Mouse (Mus musculus) megakaryocyte, embryonic 14.5 days (primary cell): ENCODE measurements at regions not wholly inside any gene's neighbourhood (a gene's known extent, or its start where the extent isn't known, plus 50 kb on each side); places are given as distances from the start of the nearest gene placed in this dataset.

Experiments used
- FLI1 ChIP-seq: IDR thresholded peaks from 2 replicates; pipeline ENCODE4 v1.6.1; 2012; ENCODE audit warnings: low read length, inconsistent platforms, mixed read lengths
- GATA1 ChIP-seq: IDR thresholded peaks from 3 replicates; pipeline ENCODE4 v1.6.1; 2012; ENCODE audit warnings: mixed read lengths, low read length, inconsistent platforms, borderline replicate concordance

- no peak for TF ChIP-seq GATA1
- TF ChIP-seq FLI1 = no peak
Observed at GRCm38 (mm10) chr8:112094881-112095280, 80.0 kb upstream of the Gm6793 start.
